Mouse (Mus musculus) brain, adult 2 months (tissue): ENCODE results near the gene Gm14124.
"Not testable (repeated sequence)": the region's sequence is repeated elsewhere in the genome, so short reads cannot be mapped to it uniquely, and the experiment has no call there.

Experiments used
- DNase-seq: peaks from one replicate; pipeline ENCODE4 v3.0.0; 2011; ENCODE audit warnings: low read depth, low spot score

Gm14124 gene

DNA sequence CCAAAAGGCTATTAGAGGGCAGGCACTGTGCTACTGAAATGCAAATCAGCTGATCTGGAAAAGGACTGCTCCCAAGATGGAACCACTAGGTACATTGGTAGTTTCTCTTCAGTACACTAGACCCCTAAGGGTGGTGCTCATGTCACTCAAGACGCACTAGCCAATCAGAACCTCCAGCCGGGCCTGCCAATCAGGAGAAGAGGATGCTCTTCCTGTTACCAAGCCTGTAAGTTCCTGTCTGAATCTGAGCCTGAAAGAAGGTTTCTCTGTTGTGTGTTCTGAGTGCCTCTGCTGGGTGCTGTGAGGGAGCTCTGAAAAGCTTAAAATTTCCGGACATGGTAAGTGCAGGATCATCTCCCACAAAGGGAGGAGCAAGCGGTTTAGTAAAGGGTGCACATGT lies at the start of gene Gm14124:
Gm14124 (plus strand) TSS at position 227 of the 400 bp plus-strand sequence.
- not testable (repeated sequence) for DNase-seq

DNA sequence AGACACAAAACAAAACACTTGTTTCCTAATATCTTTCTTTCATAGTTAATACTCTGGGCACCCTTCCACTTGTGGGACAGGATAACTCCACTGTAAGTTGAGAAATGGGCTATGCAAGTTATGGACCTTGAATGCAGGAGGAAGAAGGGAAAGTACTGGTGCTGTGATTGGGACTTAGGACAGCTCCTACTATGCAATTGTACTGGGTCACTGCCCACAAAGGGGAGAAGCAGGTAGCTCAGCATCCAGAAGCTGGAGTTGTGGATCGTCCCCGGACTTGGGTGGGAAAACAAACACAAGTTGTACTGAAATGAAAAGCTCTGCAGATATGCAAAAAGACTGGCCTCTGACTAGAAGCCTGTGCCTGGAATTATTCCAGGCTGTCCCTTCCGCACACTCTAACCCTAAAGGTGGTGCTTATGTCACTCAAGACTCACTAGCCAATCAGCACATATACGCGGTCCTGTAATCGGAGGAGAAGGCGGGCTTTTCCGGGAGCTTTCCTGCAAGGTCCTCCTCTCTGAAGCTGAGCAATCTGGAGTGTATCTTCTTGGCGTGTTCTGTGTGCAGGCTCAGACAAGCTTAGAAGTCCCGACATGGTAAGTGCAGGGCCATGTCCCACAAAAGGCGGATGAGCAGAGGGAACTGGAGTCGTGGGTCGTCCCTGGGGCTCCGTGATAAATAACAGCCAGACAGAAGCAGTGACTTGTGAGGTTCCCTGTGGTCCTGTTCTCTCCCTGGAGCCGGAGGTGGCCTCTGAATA lies 39.5 kb upstream of the Gm14124 start, which contains the start of gene Zfp937:
Zfp937 (plus strand) TSS at position 474 of the 763 bp plus-strand sequence.
- DNase-seq: peak; percentile 76

DNA sequence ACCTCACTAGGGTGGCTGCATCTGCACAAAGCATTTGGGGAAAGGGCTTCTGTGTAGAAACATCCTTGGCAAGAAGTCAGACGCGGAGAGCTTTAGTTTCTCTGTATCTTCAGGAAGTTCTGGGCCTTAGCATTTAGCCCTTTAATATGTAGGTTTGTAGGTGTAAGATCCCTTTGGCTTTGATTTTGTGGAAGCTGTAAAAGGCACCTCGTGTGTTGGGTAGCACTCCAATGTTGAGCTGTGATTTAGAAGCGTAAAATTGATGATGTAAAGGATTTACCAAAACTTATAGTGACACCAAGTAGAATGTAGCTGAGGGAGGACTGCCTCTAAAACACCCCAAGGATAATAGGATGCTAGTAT lies 39.0 kb upstream of the Gm14124 start:
- not testable (repeated sequence) for DNase-seq

DNA sequence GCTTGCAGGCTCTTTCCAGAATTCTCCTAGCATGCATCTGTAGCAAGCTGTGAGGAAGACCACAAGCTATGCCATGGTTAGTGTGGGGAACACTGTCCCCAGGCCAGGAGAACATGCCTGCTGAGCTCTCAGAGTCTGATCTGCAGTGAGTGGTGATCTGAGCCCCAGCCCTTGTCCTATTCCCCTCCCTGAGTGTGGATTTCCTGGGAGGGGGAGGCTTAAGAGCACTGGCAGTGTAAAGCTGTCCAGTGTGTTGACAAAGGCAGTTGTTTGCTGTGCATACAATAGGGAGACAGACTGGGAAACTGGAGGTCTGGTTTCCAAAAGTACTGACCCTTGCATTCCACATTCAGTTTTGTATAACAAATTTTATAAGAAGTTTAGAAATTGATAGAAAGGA lies 34.1 kb upstream of the Gm14124 start:
- not testable (repeated sequence) for DNase-seq

DNA sequence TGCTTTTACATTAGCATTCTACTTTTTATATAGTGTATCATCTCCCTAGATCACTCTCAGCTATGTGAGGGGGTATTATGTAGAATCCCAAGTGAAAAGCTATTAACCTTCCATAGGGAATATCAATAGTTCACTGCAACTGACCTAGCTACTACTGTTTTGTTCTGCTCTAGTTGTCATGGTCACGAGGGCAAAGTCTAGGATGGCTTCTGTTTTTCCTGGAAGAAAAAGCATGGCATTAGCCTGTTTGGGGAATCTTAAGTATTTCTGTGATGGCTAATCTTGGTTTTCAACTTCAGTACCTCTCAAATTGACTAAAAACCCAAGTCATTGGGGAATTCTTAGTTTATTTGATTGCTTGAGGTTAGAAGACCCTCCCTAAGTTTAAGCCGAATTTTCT lies 14.1 kb upstream of the Gm14124 start:
- DNase-seq: no peak

DNA sequence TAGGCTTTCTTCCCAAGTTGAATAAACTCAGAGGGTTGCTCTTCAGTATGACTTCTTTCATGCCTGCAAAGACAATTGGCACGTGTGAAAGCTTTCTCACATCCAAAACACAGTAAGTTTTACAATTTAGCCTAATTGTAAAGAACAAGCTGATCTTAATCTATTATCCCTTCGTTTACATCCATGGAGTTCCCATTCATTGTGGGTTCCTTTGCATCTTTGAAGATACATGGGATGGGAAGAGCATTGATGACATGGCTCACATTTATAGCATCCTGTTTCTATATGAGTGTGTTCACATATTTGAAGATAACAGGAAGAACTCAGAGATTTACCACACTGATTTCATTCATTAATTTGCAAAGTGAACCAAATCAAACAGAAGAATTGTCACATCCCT lies 1.8 kb upstream of the Gm14124 start, which contains the start of gene Gm21994:
Gm21994 (minus strand) TSS at position 101 of the 400 bp plus-strand sequence.
- DNase-seq: not testable (repeated sequence)

DNA sequence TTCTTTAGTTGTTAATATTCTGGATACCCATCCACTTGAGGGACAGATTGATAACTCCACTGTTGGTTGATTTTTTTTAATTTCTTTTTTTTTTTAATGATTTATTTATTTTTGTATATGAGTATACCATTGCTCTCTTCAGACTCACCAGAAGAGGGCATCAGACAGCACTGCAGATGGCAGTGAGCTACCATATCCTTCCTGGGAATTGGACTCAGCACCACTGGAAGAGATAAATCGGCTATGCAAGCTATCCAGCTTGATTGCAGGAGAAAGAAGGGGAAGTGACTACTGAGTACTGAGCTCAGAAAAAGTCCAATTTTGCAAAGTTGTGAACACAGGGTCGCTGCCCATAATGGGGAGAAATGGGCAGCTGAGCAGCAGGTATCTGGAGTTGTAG lies 456 bp upstream of the Gm14124 start:
- DNase-seq: not testable (repeated sequence)

DNA sequence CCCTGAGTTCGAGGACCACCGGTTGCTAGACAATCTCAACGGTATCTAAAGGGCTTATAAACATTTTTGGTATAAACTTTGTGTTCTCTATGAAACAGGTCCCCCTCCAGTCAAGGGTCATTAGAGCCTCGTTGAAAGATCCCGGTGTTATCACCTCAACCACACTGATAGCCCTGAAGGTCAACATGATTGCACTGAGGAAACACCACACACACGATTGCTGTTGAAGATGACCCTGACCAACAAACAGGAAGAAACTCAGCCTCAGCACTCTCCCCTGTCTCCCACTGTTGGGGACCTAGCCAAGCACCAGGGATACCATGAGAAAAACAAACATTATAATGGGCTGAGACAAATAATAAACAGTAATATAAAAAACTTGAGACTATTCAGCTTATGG lies 36.4 kb downstream of the Gm14124 start:
- no peak for DNase-seq

DNA sequence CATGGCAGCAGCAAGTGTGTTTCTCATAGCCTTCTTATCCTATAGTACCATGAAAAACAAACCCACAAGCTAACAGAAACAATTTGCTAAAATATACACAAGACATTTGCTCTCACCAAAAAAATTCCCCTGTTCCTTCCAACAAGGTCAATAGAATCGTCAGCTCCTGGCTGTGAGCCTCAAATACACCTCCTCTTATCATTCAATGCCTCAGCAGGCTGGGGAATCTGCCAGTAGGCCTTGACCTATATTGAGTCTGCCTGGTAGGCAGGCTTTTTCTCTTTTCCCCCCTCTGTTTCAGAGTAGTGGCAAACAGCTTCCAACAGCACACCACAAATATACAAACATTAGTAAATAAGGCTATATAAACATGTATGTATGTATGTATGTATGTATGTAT lies 41.8 kb downstream of the Gm14124 start:
- peak; percentile 12 for DNase-seq

DNA sequence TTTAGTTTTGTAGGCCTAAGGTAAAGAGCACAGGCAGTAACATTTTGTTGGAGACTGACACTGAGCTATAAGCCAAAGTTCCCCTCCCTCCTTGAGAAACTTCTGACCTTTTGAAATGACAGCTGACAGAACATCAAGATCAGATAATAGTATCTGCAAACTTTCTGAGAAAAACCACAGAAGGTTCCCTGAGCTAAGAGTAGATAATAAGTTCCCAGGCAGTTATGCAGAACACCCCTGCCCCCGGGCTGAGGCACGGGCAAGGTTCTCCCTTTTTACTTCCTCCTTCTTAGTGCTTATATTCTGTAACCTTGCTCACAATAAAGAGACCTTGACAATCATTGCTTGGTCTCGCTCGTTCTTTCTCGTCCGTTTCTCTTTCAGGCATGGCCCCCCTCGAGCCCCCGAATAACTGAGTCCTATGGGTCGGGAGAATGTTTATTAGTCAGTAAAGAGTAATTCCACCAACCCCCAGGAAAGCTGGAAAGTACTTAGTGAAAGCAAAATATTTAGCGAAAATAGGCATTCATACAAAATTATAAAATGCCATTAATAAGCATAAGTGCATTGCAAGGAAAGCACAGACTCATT lies 50.0 kb downstream of the Gm14124 start:
- no peak for DNase-seq

DNA sequence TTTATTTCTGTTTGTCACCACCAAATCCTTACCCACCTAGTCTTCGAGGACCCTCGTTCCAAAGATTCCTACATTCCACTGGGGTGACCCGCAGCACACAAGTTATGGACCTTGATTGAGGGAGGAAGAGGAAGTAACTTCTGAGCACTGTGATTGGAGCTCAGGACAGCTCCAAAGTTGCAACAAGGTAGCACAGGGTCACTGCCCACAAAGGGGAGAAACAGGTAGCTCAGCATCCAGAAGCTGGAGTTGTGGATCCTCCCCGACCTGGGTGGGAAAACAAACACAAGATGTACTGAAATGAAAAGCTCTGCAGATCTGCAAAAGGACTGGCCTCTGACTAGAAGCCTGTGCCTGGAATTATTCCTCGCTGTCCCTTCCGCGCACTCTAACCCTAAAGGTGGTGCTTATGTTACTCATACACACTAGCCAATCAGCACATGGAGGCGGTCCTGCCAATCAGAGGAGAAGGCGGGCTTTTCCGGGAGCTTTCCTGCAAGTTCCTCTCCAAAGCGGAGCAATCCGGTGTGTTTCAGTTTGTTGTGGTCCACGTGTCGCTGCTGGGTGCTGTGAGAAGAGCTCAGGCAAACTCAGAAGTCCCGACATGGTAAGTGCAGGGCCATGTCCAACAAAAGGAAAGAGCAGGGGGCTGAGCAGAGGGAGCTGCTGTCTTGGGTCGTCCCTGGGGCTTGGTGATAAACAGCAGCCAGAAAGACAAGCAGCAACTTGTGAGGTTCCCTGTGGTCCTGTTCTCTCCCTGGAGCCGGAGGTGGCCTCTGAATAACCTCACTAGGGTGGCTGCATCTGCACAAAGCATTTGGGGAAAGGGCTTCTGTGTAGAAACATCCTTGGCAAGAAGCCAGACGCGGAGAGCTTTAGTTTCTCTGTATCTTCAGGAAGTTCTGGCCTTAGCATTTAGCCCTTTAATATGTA lies 53.9 kb downstream of the Gm14124 start:
- peak; percentile 93 for DNase-seq

DNA sequence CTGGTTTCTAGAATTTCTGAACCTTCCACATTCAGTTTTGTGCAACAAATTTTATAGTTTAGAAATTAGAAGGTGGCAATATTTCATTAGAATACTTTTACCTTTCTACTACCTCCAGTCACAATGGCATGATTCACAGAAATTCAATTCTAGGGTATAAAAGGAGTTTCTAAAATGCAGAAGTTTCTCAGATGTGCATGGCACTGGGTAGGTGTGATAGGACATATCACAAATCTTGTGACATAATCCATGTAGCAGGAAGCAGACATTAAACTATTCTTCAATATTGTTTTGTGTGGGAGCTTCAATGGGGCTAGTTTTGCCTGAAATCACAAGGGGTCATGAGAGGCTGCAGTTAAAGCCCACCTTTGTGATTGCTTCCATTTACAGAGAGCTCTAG lies 58.8 kb downstream of the Gm14124 start:
- DNase-seq: no peak

DNA sequence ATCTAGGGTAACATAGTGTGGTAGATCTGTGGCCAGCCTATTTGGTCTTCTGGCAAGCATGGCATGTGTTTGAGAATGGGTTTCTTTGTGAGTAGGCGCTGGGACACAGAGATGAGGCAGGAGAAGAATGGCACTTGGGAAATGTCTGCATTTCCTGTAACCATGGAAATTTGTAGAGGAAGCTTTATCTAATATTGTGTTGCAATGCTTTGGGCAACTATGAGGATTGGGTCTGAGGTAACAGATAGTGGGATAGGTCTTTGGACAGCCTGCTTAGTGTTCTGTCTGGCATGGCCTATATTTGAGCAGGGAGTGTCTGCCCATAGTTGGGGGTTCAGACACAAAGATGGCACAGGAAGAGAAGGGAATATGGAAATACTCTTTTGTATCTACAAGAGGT lies 61.7 kb downstream of the Gm14124 start:
- no peak for DNase-seq
